Mouse (Mus musculus): Measurements from ENCODE around the gene Acsbg1. TPM values are rescaled to one million over a fixed set of nuclear protein-coding genes. Genes with fewer than 3 reads are reported as not detected.

The Acsbg1 gene
- 41.1 TPM for polyA plus RNA-seq (2014; fragmentation: Illumina TruSeq; extraction: RNeasy Lipid Tissue Mini Kit (QIAGEN cat#74804); ENCODE audit: low read depth, low replicate concordance)

DNA sequence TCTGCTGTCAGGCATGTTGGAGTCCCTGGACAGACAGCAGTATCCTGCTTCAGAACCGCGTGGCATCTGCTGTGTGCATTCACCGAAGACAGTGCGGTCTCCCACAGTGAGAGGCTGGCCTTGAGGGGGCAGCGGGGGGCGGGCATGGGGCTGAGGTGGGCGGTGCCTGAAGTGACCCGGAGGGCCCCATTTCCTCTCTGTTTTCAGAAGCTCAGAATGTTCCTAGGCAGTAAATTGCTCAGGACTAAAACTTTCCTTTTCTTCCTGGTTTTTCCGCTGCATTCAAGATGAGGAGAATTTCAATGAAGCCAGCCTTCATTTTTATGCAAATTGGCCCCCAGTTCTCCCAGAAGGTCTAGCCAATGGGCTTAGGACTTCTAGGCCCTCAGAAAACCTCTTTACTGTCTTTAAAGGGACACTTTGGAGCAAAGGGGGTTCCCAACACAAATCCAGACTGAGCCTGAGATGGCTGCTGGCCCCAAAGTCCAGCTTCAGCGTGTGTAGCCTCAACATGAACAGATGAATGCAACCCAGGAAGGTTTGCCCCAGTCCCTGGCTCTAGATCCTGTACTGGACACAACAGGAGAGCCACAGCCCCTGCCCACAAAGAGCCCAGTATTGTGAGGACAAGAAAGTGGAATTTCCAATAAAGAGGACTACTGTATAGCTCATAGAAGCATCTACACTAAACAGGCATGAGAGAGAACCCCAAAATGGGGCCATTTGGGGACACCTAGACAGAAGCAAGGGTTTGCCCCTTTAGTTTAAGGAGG is at the start of gene Acsbg1:
Gene Acsbg1 (minus strand): TSS at position 266 of the 773 bp plus-strand sequence.

DNA sequence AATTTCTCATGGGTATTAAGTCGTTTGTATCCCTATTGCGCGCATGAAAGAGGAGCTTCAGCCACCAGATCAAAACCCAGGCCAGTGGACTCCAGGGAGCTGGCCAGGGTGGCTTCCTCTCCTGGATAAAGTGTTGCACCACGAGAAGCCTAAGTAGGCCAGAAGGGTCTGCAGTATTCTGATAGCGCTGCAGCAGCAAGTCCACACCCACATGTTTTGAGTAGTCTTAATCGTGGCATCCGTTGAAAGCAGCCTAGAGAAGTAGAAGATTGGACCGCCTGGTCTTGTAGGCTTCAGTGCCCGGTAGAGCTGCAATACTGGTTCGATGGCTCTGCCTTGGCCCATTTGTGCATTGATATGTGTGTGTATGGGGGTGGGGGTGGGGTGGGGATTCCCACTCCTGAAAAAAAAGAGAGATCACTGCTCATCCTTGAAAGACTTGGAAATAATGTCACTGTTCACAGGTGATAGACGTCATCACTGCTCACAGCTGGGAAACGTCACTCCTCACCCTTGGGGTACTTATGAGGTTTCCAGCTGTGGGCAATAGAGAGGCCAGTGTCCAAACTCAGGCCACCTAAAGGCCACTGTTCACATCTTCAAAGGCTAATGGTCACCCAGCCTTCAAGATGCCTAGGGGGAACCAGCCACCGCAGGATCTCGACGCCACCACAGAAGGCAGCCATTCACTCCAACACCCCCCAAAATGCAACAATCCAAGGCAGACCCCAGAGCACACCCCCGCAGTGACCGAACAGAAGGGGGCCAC is 36.8 kb upstream of the Acsbg1 start, which contains the start of gene Dnaja4:
Gene Dnaja4 (plus strand): TSS at position 556 of the 769 bp plus-strand sequence.

DNA sequence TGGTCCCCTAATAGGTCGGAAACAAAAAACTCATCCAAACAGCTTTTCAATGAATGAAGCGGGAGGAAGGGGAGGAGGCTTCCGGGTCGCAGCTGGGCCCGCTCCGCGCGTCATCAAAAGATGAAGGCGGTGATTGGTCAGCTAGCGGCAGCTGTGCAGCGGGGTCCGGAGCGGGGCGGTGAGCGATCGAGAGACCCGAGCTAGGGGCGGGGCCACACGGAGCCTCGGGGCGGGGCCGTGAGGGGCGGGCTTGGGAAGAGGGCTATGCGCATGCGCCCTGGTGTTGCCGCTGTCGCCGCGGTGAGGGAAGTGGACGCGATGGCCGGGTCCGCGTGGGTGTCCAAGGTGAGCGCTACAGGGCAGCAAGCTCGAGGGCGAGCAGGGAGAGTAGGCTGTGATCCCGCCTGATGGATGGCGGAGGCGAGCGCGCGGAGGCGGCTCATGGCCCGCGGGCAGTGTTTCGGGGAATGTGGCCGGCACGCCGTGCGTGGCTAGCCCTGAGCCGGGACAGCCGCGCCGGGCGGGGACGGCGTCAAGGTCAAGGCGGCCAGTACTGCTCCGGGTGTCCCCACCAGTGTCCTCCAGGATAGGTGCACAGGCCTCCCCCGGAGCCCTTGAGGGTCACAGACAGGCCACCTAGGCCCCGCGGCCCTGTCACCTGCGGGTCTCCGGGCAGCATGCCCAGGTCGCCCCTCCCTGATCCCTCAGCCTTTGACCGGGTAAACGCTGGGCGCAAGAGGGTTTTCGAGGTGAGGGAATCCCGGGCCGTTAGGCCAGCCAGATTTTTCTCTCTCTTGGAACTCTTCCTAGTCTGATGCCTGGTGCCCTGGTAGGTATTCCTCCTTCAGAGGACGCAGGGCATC is 75.2 kb downstream of the Acsbg1 start, which contains the start of gene Idh3a:
Gene Idh3a (plus strand): TSS at position 136 of the 863 bp plus-strand sequence.

DNA sequence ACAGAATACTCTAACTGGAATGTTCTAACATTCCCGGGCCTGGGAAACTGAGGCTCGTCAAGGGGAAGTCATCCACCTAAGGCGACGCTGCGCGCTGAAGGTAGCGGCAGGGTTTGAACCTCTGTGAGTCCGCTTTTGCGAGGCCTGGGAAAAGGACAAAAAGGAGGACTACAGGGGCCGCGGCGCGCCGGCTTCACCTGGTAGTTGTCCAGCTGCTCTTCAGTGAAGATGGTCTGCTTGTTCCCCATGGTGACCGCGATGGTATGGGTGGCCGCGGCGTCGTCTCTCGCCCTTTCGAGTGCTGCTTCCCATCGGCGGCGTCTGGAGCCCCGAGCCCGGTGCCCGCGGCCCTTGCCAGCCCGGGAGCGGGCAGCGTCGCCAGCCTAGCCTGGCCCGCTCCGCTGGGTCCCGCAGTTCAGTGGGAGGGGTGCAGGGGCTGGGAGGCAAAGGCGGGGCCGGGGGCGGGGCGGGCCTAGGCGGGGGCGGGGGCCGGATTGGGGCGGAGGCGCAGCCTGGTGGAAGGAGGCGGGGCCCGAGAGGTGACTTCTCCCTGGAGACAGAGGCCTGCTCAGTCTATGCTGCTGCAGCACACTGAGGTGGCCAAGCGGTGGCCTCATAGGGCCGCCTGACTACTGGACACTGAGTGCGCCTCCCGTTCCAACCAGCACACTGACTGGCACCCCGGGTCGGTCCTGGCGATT is 101.7 kb downstream of the Acsbg1 start, which contains the start of gene Cib2:
Gene Cib2 (minus strand): TSS at position 448 of the 701 bp plus-strand sequence.

Other genes with a start within 250 kb of the Acsbg1 start
- 15.2 TPM for gene Dmxl2, start 160.2 kb downstream of the Acsbg1 start, polyA plus RNA-seq (2014; fragmentation: Illumina TruSeq; extraction: RNeasy Lipid Tissue Mini Kit (QIAGEN cat#74804); ENCODE audit: low read depth, low replicate concordance)
- gene Sh2d7, start 122.9 kb downstream of the Acsbg1 start, polyA plus RNA-seq (2014; fragmentation: Illumina TruSeq; extraction: RNeasy Lipid Tissue Mini Kit (QIAGEN cat#74804); ENCODE audit: low read depth, low replicate concordance) = not detected
- 54.3 TPM for gene Cib2, start 101.7 kb downstream of the Acsbg1 start, polyA plus RNA-seq (2014; fragmentation: Illumina TruSeq; extraction: RNeasy Lipid Tissue Mini Kit (QIAGEN cat#74804); ENCODE audit: low read depth, low replicate concordance)
- gene Idh3a, start 75.5 kb downstream of the Acsbg1 start, polyA plus RNA-seq (2014; fragmentation: Illumina TruSeq; extraction: RNeasy Lipid Tissue Mini Kit (QIAGEN cat#74804); ENCODE audit: low read depth, low replicate concordance) = 81.8 TPM
- gene Dnaja4, start 37.0 kb upstream of the Acsbg1 start, polyA plus RNA-seq (2014; fragmentation: Illumina TruSeq; extraction: RNeasy Lipid Tissue Mini Kit (QIAGEN cat#74804); ENCODE audit: low read depth, low replicate concordance) = 62.7 TPM
- gene Wdr61, start 72.6 kb upstream of the Acsbg1 start, polyA plus RNA-seq (2014; fragmentation: Illumina TruSeq; extraction: RNeasy Lipid Tissue Mini Kit (QIAGEN cat#74804); ENCODE audit: low read depth, low replicate concordance) = 60.5 TPM
- 5.5 TPM for gene Crabp1, start 102.9 kb upstream of the Acsbg1 start, polyA plus RNA-seq (2014; fragmentation: Illumina TruSeq; extraction: RNeasy Lipid Tissue Mini Kit (QIAGEN cat#74804); ENCODE audit: low read depth, low replicate concordance)
- 28.2 TPM for gene Ireb2, start 201.9 kb upstream of the Acsbg1 start, polyA plus RNA-seq (2014; fragmentation: Illumina TruSeq; extraction: RNeasy Lipid Tissue Mini Kit (QIAGEN cat#74804); ENCODE audit: low read depth, low replicate concordance)